Mouse (Mus musculus): ENCODE measurements around the gene Cox17.

GRCm38 (mm10) chr16:38307651-38308050, 39.1 kb upstream of the Cox17 start:
- TF ChIP-seq CTCF (IDR thresholded peaks at IDR 0.05; ENCODE audit: borderline replicate concordance, insufficient read depth, low read depth, low read length) (no peak), POLR2A (IDR thresholded peaks at IDR 0.05; ENCODE audit: borderline replicate concordance, insufficient read depth, low read length) (no peak)

Measured in cerebellum, adult 2 months (tissue).